Mouse (Mus musculus) brain, adult 2 months (tissue): ENCODE data around the gene Zbtb46.

Experiments used
- DNase-seq: peaks from one replicate; pipeline ENCODE4 v3.0.0; 2011; ENCODE audit warnings: low read depth, low spot score

Zbtb46 gene

GRCm38 (mm10) chr2:181409643-181410042 is 49.6 kb downstream of the Zbtb46 start:
- no peak for DNase-seq

DNA sequence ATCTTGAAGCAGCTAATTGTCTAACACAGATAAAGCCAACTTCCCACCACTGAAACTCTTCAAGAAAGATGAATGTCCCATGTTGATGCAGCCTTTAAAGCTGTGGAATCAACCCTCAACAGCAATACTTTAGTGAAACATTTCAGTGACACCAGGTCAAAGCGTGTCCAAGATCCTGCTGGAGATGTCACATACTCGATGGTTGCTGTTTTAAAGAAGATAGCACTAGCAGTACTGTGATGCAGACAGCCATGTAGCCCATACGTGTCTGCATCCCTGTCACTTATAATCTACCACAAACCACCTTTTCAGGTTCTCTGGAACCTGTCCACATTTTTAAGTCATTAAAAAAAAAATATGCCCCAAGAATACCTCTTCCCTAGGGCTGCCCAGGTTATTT is 55.5 kb downstream of the Zbtb46 start:
- no peak for DNase-seq

- no peak for DNase-seq
Observed at GRCm38 (mm10) chr2:181401497-181401896, 57.7 kb downstream of the Zbtb46 start.

DNA sequence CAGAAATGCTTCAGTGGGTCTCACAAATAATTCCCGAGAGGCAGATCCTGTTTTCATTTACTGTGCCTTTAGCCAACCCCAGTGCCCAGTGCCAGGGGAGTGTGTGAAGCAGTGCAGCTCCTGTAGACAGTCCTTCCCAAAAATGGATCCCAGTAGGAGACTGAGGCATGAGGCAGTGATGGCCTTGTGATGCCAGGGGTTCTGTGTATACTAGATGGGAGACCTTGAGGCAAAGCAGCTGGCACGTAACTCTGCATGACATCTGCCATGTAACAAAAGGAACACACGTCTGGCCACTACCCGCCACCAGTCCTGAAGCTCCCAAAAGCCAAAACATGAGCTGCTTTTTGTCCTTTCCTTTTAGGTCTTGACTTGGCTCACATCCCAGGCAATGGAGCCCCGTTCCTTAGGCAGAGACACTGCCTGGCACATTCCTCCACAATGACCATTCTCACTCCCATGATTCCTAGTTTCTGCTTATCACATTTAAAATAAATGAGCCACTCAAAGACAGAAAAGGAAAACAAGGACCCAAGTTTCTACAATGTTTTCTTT is 61.9 kb downstream of the Zbtb46 start:
- no peak for DNase-seq

- DNase-seq = no peak
Observed at GRCm38 (mm10) chr2:181394086-181394485, 65.1 kb downstream of the Zbtb46 start.

GRCm38 (mm10) chr2:181392600-181393213 is 66.5 kb downstream of the Zbtb46 start:
- DNase-seq = peak; percentile 95

- DNase-seq = no peak
Observed at GRCm38 (mm10) chr2:181391541-181391940, 67.7 kb downstream of the Zbtb46 start.

DNA sequence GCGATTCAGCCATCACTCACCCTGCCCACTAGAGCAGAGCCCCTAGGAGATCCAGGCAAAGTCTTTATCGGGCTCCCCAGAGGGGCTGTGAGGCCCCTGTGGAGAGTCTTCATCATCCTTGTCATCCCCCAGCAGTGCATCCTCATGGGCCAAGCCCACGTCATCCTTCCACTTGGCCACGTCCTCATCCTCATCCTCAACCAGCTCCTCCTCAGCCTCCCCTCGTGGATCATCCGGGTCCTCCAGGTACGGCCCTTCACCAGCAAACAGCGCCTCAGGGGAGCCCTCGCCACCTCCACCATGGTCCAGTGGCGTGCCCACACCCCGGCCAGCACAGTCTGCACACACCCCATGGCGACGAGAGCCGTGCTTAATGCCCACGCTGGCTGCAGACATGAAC is 68.2 kb downstream of the Zbtb46 start:
- no peak for DNase-seq

- peak; percentile 89 for DNase-seq
Observed at GRCm38 (mm10) chr2:181390136-181390870, 68.9 kb downstream of the Zbtb46 start.

DNA sequence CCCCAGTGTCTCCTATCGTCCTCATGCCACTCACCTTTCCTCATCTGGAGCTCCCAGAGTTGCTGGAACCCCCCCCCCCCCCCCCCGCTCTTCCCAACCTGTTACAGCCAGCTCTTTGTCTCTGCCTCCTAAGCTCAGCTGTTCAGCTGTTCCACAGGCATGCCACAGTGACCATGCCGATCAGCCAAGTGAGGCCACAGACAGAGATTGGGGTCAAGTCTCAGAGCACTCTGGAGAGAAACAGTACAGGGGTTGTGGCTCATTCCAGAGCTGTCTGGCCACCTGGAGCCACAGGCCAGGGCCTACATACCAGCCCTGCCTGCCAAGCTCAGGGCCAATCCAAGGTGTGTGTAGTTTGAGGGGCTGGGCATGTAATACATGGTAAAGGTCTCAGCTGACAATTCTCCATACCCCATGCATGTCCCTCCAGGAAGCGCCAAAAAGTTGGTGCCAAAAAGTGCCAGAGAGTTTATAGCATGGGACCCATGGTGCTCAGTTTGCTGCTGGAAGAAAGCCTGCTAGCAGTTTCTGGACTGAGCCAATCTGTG is 72.5 kb downstream of the Zbtb46 start:
- DNase-seq = no peak

- DNase-seq = peak; percentile 94
Observed at GRCm38 (mm10) chr2:181385885-181386284, 73.3 kb downstream of the Zbtb46 start.

- peak; percentile 54 for DNase-seq
Observed at GRCm38 (mm10) chr2:181384919-181385391, 74.3 kb downstream of the Zbtb46 start.

GRCm38 (mm10) chr2:181384463-181384862 is 74.8 kb downstream of the Zbtb46 start:
- no peak for DNase-seq

- DNase-seq = no peak
Observed at GRCm38 (mm10) chr2:181381631-181382306, 77.5 kb downstream of the Zbtb46 start.

- DNase-seq = no peak
Observed at GRCm38 (mm10) chr2:181381107-181381506, 78.1 kb downstream of the Zbtb46 start.

- DNase-seq = no peak
Observed at GRCm38 (mm10) chr2:181380251-181380650, 79.0 kb downstream of the Zbtb46 start.

- no peak for DNase-seq
Observed at GRCm38 (mm10) chr2:181379778-181380177, 79.4 kb downstream of the Zbtb46 start, which contains the start of gene Lime1. Gene Lime1, plus strand, starts transcription at chr2:181380078.

- no peak for DNase-seq
Observed at GRCm38 (mm10) chr2:181378701-181379100, 80.5 kb downstream of the Zbtb46 start.

GRCm38 (mm10) chr2:181377230-181377629 is 82.0 kb downstream of the Zbtb46 start:
- DNase-seq = no peak

DNA sequence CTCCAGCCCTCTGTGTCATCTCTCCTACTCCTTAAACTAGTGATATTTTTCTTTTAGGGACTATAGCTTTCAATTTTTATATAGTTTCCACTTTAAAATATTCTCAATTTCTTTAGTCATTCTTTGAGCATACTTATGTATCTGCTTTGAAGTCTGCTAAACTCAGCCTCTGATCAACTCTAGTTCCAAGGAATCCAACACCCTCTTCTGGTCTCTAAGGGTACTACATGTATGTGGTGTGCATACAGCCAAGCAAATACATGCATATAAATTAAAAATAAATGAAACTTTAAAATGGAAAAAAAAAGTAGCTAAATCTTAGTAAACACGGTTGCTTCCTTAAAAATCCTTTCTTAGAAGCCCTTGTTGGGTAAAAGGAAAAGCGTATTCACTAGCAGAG is 83.4 kb downstream of the Zbtb46 start:
- DNase-seq = no peak

GRCm38 (mm10) chr2:181370001-181370400 is 89.2 kb downstream of the Zbtb46 start:
- DNase-seq = no peak

DNA sequence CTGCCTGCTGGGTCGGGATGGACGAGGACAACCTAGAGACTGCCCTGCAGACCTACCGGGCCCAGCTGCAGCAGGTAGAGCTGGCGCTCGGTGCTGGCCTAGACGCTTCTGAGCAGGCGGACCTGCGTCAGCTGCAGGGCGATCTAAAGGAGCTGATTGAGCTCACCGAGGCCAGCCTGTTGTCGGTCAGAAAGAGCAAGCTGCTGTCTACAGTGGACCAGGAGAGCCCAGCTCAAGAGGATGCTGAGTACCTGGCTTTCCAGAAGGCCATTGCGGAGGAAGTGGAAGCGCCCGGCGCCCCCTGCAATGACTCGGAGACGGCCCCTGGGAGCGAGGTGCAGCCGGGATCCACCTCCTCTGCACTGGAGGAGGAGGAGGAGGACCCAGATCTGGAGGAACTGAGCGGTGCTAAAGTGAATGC is 93.6 kb downstream of the Zbtb46 start:
- DNase-seq = peak; percentile 46
